Mouse (Mus musculus) CH12.LX (cell line): Measurements from ENCODE around the gene Ppl. TPM values are rescaled to one million over a fixed set of nuclear protein-coding genes. Genes with fewer than 3 reads are reported as not detected.

Experiments used
- DNase-seq: peaks from one replicate; pipeline ENCODE4 v3.0.0-alpha.2; 2013; ENCODE audit errors: extremely low read depth
- H3K27ac ChIP-seq: 2 replicates; pipeline ENCODE4 v1.5.1; 2012; ENCODE audit warnings: low read depth, mild to moderate bottlenecking, control low read depth, moderate library complexity; ENCODE audit not compliant: insufficient read depth
- H3K27me3 ChIP-seq: replicated peaks from 2 replicates; pipeline ENCODE3; 2012; ENCODE audit warnings: inconsistent platforms
- H3K36me3 ChIP-seq, 2 experiments: replicated peaks in 1 of 2; 2 replicates each; pipeline versions ENCODE3 to v1.6.1; 2012; ENCODE audit warnings: inconsistent platforms in 1 of 2, low read length in 1 of 2, mild to moderate bottlenecking in 1 of 2, mixed read lengths in 1 of 2, moderate library complexity in 1 of 2; ENCODE audit not compliant: control insufficient read depth in 1 of 2, insufficient read depth in 1 of 2
- H3K4me1 ChIP-seq, 2 experiments: 2 replicates each; pipeline ENCODE4 v1.6.1; 2012; ENCODE audit warnings: inconsistent platforms in 1 of 2, moderate library complexity in 1 of 2; ENCODE audit not compliant: insufficient read depth in 2 of 2, control insufficient read depth in 1 of 2
- H3K4me2 ChIP-seq: 2 replicates; pipeline ENCODE4 v1.6.1; 2012; ENCODE audit warnings: low read depth, mild to moderate bottlenecking, control low read depth; ENCODE audit not compliant: poor library complexity, insufficient read depth, severe bottlenecking
- H3K4me3 ChIP-seq, 3 experiments: fragments of 150-350 bp in 1 of 3; sonication (generic) in 1 of 3; replicated peaks in 1 of 3; 2 replicates each; pipeline versions ENCODE3 to v1.5.1; 2011 to 2012; ENCODE audit warnings: low read depth in 2 of 3, low read length in 2 of 3, mild to moderate bottlenecking in 2 of 3, moderate library complexity in 2 of 3, control low read depth in 1 of 3, improper control_type of control experiment in 1 of 3, inconsistent platforms in 1 of 3, mixed read lengths in 1 of 3; ENCODE audit not compliant: poor library complexity in 1 of 3
- H3K79me2 ChIP-seq: replicated peaks from 2 replicates; pipeline ENCODE4 v1.6.1; 2012; ENCODE audit warnings: mild to moderate bottlenecking, moderate library complexity; ENCODE audit not compliant: control insufficient read depth, poor library complexity, insufficient read depth, severe bottlenecking; ENCODE audit errors: extremely low read depth
- H3K9ac ChIP-seq: 2 replicates; pipeline ENCODE4 v1.6.1; 2012; ENCODE audit warnings: low read depth, mild to moderate bottlenecking, control low read depth, moderate library complexity; ENCODE audit not compliant: insufficient read depth
- H3K9me3 ChIP-seq: replicated peaks from 2 replicates; pipeline ENCODE3; 2012; ENCODE audit warnings: low read length, inconsistent platforms, mixed read lengths
- CTCF ChIP-seq, 2 experiments: IDR thresholded peaks in 1 of 2; conservative IDR thresholded peaks in 1 of 2; 2 replicates each; pipeline ENCODE4 v1.5.1; 2011 to 2012; ENCODE audit warnings: low read depth in 2 of 2, low read length in 2 of 2, improper control_type of control experiment in 1 of 2, inconsistent platforms in 1 of 2, mild to moderate bottlenecking in 1 of 2, moderate library complexity in 1 of 2
- EP300 ChIP-seq: IDR thresholded peaks from 2 replicates; pipeline ENCODE4 v1.6.1; 2011; ENCODE audit warnings: low read length, improper control_type of control experiment
- ETS1 ChIP-seq: conservative IDR thresholded peaks from 2 replicates; pipeline ENCODE4 v1.6.1; 2012; ENCODE audit warnings: low read depth, mild to moderate bottlenecking, inconsistent platforms, low read length, improper control_type of control experiment, moderate library complexity
- GABPA ChIP-seq: IDR thresholded peaks from 2 replicates; pipeline ENCODE4 v1.6.1; 2012; ENCODE audit warnings: low read depth, low read length, improper control_type of control experiment, inconsistent platforms; ENCODE audit not compliant: insufficient replicate concordance
- HCFC1 ChIP-seq: IDR thresholded peaks from 2 replicates; pipeline ENCODE4 v1.6.1; 2012; ENCODE audit warnings: low read depth, mild to moderate bottlenecking, inconsistent platforms, low read length, improper control_type of control experiment
- IRF4 ChIP-seq: IDR thresholded peaks from 2 replicates; pipeline ENCODE4 v1.6.1; 2014; ENCODE audit warnings: low read depth, mild to moderate bottlenecking, inconsistent platforms, low read length, improper control_type of control experiment
- JUN ChIP-seq: IDR thresholded peaks from 2 replicates; pipeline ENCODE4 v1.6.1; 2011; ENCODE audit warnings: low read depth, mild to moderate bottlenecking, low read length, improper control_type of control experiment, moderate library complexity; ENCODE audit not compliant: insufficient read depth
- MAX ChIP-seq: IDR thresholded peaks from 2 replicates; pipeline ENCODE4 v1.6.1; 2011; ENCODE audit warnings: low read length, improper control_type of control experiment
- MAZ ChIP-seq: IDR thresholded peaks from 2 replicates; pipeline ENCODE4 v1.6.1; 2012; ENCODE audit warnings: low read depth, mild to moderate bottlenecking, inconsistent platforms, low read length, improper control_type of control experiment, moderate library complexity
- MEF2A ChIP-seq: IDR thresholded peaks from 2 replicates; pipeline ENCODE4 v1.6.1; 2014; ENCODE audit warnings: low read depth, mild to moderate bottlenecking, inconsistent platforms, low read length, improper control_type of control experiment, borderline replicate concordance
- MXI1 ChIP-seq: IDR thresholded peaks from 2 replicates; pipeline ENCODE4 v1.6.1; 2011; ENCODE audit warnings: mild to moderate bottlenecking, low read depth, low read length, improper control_type of control experiment
- MYC ChIP-seq: IDR thresholded peaks from 2 replicates; pipeline ENCODE4 v1.6.1; 2011; ENCODE audit warnings: low read depth, mild to moderate bottlenecking, improper control_type of control experiment, low read length
- NELFE ChIP-seq: IDR thresholded peaks from 2 replicates; pipeline ENCODE4 v1.6.1; 2011; ENCODE audit warnings: low read depth, low read length, improper control_type of control experiment
- PAX5 ChIP-seq: IDR thresholded peaks from 2 replicates; pipeline ENCODE4 v1.6.1; 2012; ENCODE audit warnings: low read length, inconsistent platforms, mixed read lengths
- POLR2A ChIP-seq: IDR thresholded peaks from 2 replicates; pipeline ENCODE4 v1.6.1; 2011; ENCODE audit warnings: low read depth, mild to moderate bottlenecking, improper control_type of control experiment, low read length
- POLR2AphosphoS2 ChIP-seq: IDR thresholded peaks from 2 replicates; pipeline ENCODE4 v1.6.1; 2011; ENCODE audit warnings: low read depth, low read length, improper control_type of control experiment
- RAD21 ChIP-seq: IDR thresholded peaks from 2 replicates; pipeline ENCODE4 v1.6.1; 2011; ENCODE audit warnings: low read depth, mild to moderate bottlenecking, low read length, improper control_type of control experiment, moderate library complexity
- RCOR1 ChIP-seq: conservative IDR thresholded peaks from 2 replicates; pipeline ENCODE4 v1.6.1; 2012; ENCODE audit warnings: low read depth, mild to moderate bottlenecking, inconsistent platforms, low read length, improper control_type of control experiment
- SIN3A ChIP-seq: IDR thresholded peaks from 2 replicates; pipeline ENCODE4 v1.6.1; 2012; ENCODE audit warnings: low read length, improper control_type of control experiment, inconsistent platforms
- TBP ChIP-seq: conservative IDR thresholded peaks from 2 replicates; pipeline ENCODE4 v1.6.1; 2011; ENCODE audit warnings: low read depth, low read length, improper control_type of control experiment
- TCF12 ChIP-seq: IDR thresholded peaks from 2 replicates; pipeline ENCODE4 v1.6.1; 2014; ENCODE audit warnings: low read depth, mild to moderate bottlenecking, inconsistent platforms, low read length, improper control_type of control experiment
- UBTF ChIP-seq: IDR thresholded peaks from 2 replicates; pipeline ENCODE4 v1.6.1; 2012; ENCODE audit warnings: low read depth, mild to moderate bottlenecking, inconsistent platforms, low read length, improper control_type of control experiment, moderate library complexity
- ZKSCAN1 ChIP-seq: IDR thresholded peaks from 2 replicates; pipeline ENCODE4 v1.6.1; 2012; ENCODE audit warnings: low read depth, inconsistent platforms, low read length, improper control_type of control experiment, borderline replicate concordance
- ZMIZ1 ChIP-seq: IDR thresholded peaks from 2 replicates; pipeline ENCODE4 v1.6.1; 2012; ENCODE audit warnings: low read depth, mild to moderate bottlenecking, inconsistent platforms, low read length, improper control_type of control experiment
- dilution Hi-C: fragments of 300-500 bp; cut with MboI; formaldehyde crosslinking; loops from 2 replicates; pipeline ENCODE4 v1.14.3; 2020; ENCODE audit warnings: low sequenced_read_pairs; ENCODE audit not compliant: extremely low pct_unique_long_range_greater_than_20kb, extremely low pct_ligation_motif_present
- in situ Hi-C: fragments of 300-500 bp; cut with MboI; formaldehyde crosslinking; loops from 3 replicates; pipeline ENCODE4 v1.14.3; 2019; ENCODE audit warnings: low sequenced_read_pairs, low pct_ligation_motif_present, low pct_unique_long_range_greater_than_20kb, mixed read lengths
- polyA plus RNA-seq: library from polyadenylated mRNA; unstranded; fragments of >175 nt; gene quantifications from 2 replicates; pipeline ENCODE4 v1.2.1, GENCODE M21; 2012; ENCODE audit warnings: low read depth; ENCODE audit not compliant: insufficient read length
- total RNA-seq, 2 experiments: library from RNA; depleted of rRNA; stranded (reverse); fragments of 300-350 nt in 1 of 2; fragments of >200 nt in 1 of 2; gene quantifications; 2 replicates each; pipeline ENCODE4 v1.2.3; 2012 to 2014

Ppl gene
- total and polyA plus RNA-seq, 3 experiments, result 0.04 to 0.25 TPM; not detected in 1

DNA sequence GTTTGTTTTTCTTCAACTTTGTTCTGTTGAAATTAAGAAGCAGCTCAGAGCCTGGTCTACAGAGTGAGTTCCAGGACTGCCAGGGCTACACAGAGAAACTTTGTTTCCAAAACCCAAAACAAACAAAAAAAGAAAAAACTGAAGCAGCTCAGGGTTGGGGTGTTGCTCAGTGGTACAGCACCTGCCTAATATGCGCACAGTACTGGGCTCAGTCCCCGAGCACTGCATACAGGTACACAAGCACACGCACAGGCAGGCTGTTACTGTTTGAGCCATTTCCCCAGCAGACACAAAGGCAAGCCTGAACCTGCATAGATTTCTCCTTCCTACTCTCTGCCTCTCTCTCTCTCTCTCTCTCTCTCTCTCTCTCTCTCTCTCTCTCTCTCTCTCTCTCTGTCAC, 21.2 kb downstream of the Ppl start:
- dilution Hi-C loops (no loop called here), in situ Hi-C loops (no loop called here)
- no peaks in the 10 kb centered on the region for H3K36me3 ChIP-seq
- no peak overlapping the region for H3K4me2 ChIP-seq
- no peaks in the 10 kb centered on the region for H3K4me1 ChIP-seq
- no peak for TF ChIP-seq MAX
- TF ChIP-seq JUN, result no peak
- no peak for TF ChIP-seq NELFE
- TF ChIP-seq ZKSCAN1, result no peak
- no peak for TF ChIP-seq SIN3A
- no peak for TF ChIP-seq EP300
- no peak for TF ChIP-seq TBP
- no peak for TF ChIP-seq MEF2A
- TF ChIP-seq RCOR1, result no peak
- TF ChIP-seq MXI1, result no peak
- no peak for TF ChIP-seq ZMIZ1
- TF ChIP-seq IRF4, result no peak
- no peak for TF ChIP-seq CTCF (conservative IDR thresholded peaks at IDR 0.05 in 1 of 2, IDR thresholded peaks at IDR 0.05 in 1 of 2; ENCODE audit: low read depth in 2 of 2, low read length in 2 of 2)
- TF ChIP-seq POLR2A, result no peak
- no peak for TF ChIP-seq UBTF
- no peak for TF ChIP-seq PAX5
- no peak for TF ChIP-seq MAZ
- no peak for TF ChIP-seq MYC
- TF ChIP-seq ETS1, result no peak
- TF ChIP-seq TCF12, result no peak
- H3K9me3 ChIP-seq, result peaks cover 12% of the 10 kb centered on the region
- H3K9ac ChIP-seq, result no peak overlapping the region
- no peak for DNase-seq
- no peak overlapping the region for H3K27ac ChIP-seq
- H3K79me2 ChIP-seq, result no peaks in the 10 kb centered on the region
- peaks cover 16% of the 10 kb centered on the region for H3K27me3 ChIP-seq
- H3K4me3 ChIP-seq, result no peak overlapping the region

- dilution Hi-C loops (no loop called here), in situ Hi-C loops (no loop called here)
- DNase-seq, result no peak
- Histone ChIP-seq H3K4me1 (no peaks in the 10 kb centered on the region), H3K27me3 (peaks cover 24% of the 10 kb centered on the region), H3K79me2 (no peaks in the 10 kb centered on the region), H3K4me2 (no peak overlapping the region), H3K36me3 (no peaks in the 10 kb centered on the region), H3K27ac (no peak overlapping the region), H3K4me3 (no peak overlapping the region), H3K9ac (no peak overlapping the region), H3K9me3 (peaks cover 12% of the 10 kb centered on the region)
- TF ChIP-seq HCFC1, result no peak
- no peak for TF ChIP-seq MAZ
- no peak for TF ChIP-seq SIN3A
- no peak for TF ChIP-seq MYC
- no peak for TF ChIP-seq POLR2AphosphoS2
- TF ChIP-seq RAD21, result no peak
- no peak for TF ChIP-seq RCOR1
- TF ChIP-seq GABPA, result no peak
These were observed 22.3 kb downstream of the Ppl start for GRCm38 (mm10) chr16:5109877-5110276.
